9 mouse cellular contexts compared by ENCODE assay signal in genomic region chr17:56139355-56139754, GRCm38 (mm10). TPM values are rescaled to one million over a fixed set of nuclear protein-coding genes. Genes with fewer than 3 reads are reported as not detected.
DNase-seq lines count a peak whose midpoint lies in the region; ATAC-seq and TF ChIP-seq lines count a peak whose summit lies in the region.
"Had no signal": no experiment of that assay in that cellular context is flagged by ENCODE, and none has a peak within 500 bp of the region (broad histone marks: within the 10 kb centered on the region; RNA-seq: fewer than 3 reads in every experiment).

No protein-coding gene starts in this region.

- 13% methylated on average over 18 of the region's 21 CpGs for WGBS in heart, embryonic 12.5 days
- WGBS in embryonic facial prominence, embryonic 14.5 days, result 25% methylated on average over 4 of the region's 21 CpGs
- WGBS in limb, embryonic 15.5 days, result 9% methylated on average over 21 of the region's 21 CpGs

- H3K4me1 ChIP-seq in heart, embryonic 12.5 days (replicated peaks), result peaks cover 27% of the 10 kb centered on the region
- H3K4me1 ChIP-seq in E14TG2a.4 (replicated peaks; ENCODE audit: low read depth, low read length), result peaks cover 67% of the 10 kb centered on the region
- peaks cover 13% of the 10 kb centered on the region for H3K4me1 ChIP-seq in embryonic facial prominence, embryonic 14.5 days (ENCODE audit: control insufficient read depth, insufficient read depth, low read length)
- H3K4me1 ChIP-seq in limb, embryonic 15.5 days, result peaks cover 35% of the 10 kb centered on the region

- no peaks in the 10 kb centered on the region for H3K9me3 ChIP-seq in heart, embryonic 12.5 days (replicated peaks)
- H3K9me3 ChIP-seq in E14TG2a.4 (ENCODE audit: low read length), result no peaks in the 10 kb centered on the region
- H3K9me3 ChIP-seq in embryonic facial prominence, embryonic 14.5 days (ENCODE audit: control insufficient read depth, low read length), result no peaks in the 10 kb centered on the region
- no peaks in the 10 kb centered on the region for H3K9me3 ChIP-seq in limb, embryonic 15.5 days

- no peak overlapping the region for H3K27ac ChIP-seq in heart, embryonic 12.5 days (ENCODE audit: poor library complexity, severe bottlenecking)
- H3K27ac ChIP-seq in embryonic facial prominence, embryonic 14.5 days (replicated peaks; ENCODE audit: low read depth, low read length), result no peak overlapping the region
- no peak overlapping the region for H3K27ac ChIP-seq in limb, embryonic 15.5 days

- H3K27me3 ChIP-seq in heart, embryonic 12.5 days (replicated peaks), result peaks cover 94% of the 10 kb centered on the region
- H3K27me3 ChIP-seq in E14TG2a.4 (ENCODE audit: insufficient read depth, low read length), result peaks cover 71% of the 10 kb centered on the region
- peaks cover 44% of the 10 kb centered on the region for H3K27me3 ChIP-seq in embryonic facial prominence, embryonic 14.5 days (replicated peaks; ENCODE audit: control insufficient read depth, insufficient read depth, low read length)
- peaks cover 82% of the 10 kb centered on the region for H3K27me3 ChIP-seq in limb, embryonic 15.5 days

- peak overlapping the region; percentile 64; the same call in 1 of the 2 replicates for H3K9ac ChIP-seq in heart, embryonic 12.5 days
- peak overlapping the region; percentile 72 for H3K9ac ChIP-seq in embryonic facial prominence, embryonic 14.5 days (ENCODE audit: low read depth, low read length)
- H3K9ac ChIP-seq in limb, embryonic 15.5 days, result no peak overlapping the region

- no peak for ATAC-seq in heart, embryonic 12.5 days (ENCODE audit: insufficient number of reproducible peaks, low FRiP score)
- ATAC-seq in embryonic facial prominence, embryonic 14.5 days (ENCODE audit: low read depth), result no peak
- no peak for ATAC-seq in limb, embryonic 15.5 days (ENCODE audit: insufficient number of reproducible peaks, low FRiP score, low TSS enrichment, low read depth)
- ATAC-seq: Patski had no signal

- peak overlapping the region; percentile 92 for H3K4me2 ChIP-seq in heart, embryonic 12.5 days
- peak overlapping the region; percentile 98 for H3K4me2 ChIP-seq in embryonic facial prominence, embryonic 14.5 days (ENCODE audit: low read depth, low read length)
- peak overlapping the region; percentile 99 for H3K4me2 ChIP-seq in limb, embryonic 15.5 days

- peak overlapping the region; percentile 69 for H3K4me3 ChIP-seq in heart, embryonic 12.5 days
- H3K4me3 ChIP-seq in E14TG2a.4 (replicated peaks; ENCODE audit: low read length), result peak overlapping the region; percentile 90
- H3K4me3 ChIP-seq in embryonic facial prominence, embryonic 14.5 days (ENCODE audit: low read depth, low read length), result peak overlapping the region; percentile 80
- H3K4me3 ChIP-seq in limb, embryonic 15.5 days, result peak overlapping the region; percentile 66

- H3K36me3 ChIP-seq in heart, embryonic 12.5 days, result no peaks in the 10 kb centered on the region
- no peaks in the 10 kb centered on the region for H3K36me3 ChIP-seq in E14TG2a.4 (ENCODE audit: insufficient read depth, low read length)
- no peaks in the 10 kb centered on the region for H3K36me3 ChIP-seq in embryonic facial prominence, embryonic 14.5 days (ENCODE audit: control insufficient read depth, insufficient read depth, low read length)
- no peaks in the 10 kb centered on the region for H3K36me3 ChIP-seq in limb, embryonic 15.5 days

- DNase-seq in heart, adult 11 months, result no peak
- no peak for DNase-seq in embryonic facial prominence, embryonic 14.5 days (ENCODE audit: low spot score)
- no peak for DNase-seq in yolk sac, embryonic 10.5 days (ENCODE audit: low spot score)
- DNase-seq in kidney, adult 11 months, result no peak
- DNase-seq in ovary, postnatal 14 days (ENCODE audit: low spot score), result no peak

- no peak for TF ChIP-seq CTCF in E14TG2a.4 (conservative IDR thresholded peaks at IDR 0.05; ENCODE audit: low read length)

RNA-seq across cellular contexts. Expression of gene Sema6b, which starts 0.8 kb away (rescaled TPM):
- polyA plus RNA-seq in heart, embryonic 12.5 days (2016; fragmentation: Nextera tagmentation; extraction: Ambion mirVana), result 0.44 and 0.57 TPM in 2 replicates
- 4.3 and 5.4 TPM in 2 replicates for polyA plus RNA-seq in embryonic facial prominence, embryonic 14.5 days (2014; fragmentation: Nextera tagmentation; extraction: Ambion mirVana)
- 2.3 and 3.3 TPM in 2 replicates for polyA plus RNA-seq in limb, embryonic 15.5 days (2015; fragmentation: Nextera tagmentation; extraction: Ambion mirVana)

RNA-seq across cellular contexts. Expression of gene Lrg1, which starts 17.6 kb away (rescaled TPM):
- polyA plus RNA-seq in heart, embryonic 12.5 days (2016; fragmentation: Nextera tagmentation; extraction: Ambion mirVana), result 0.18 TPM in 1 of 2 replicates, not detected in the other
- 0.62 and 1.3 TPM in 2 replicates for polyA plus RNA-seq in embryonic facial prominence, embryonic 14.5 days (2014; fragmentation: Nextera tagmentation; extraction: Ambion mirVana)
- 0.55 and 1.7 TPM in 2 replicates for polyA plus RNA-seq in limb, embryonic 15.5 days (2015; fragmentation: Nextera tagmentation; extraction: Ambion mirVana)

RNA-seq across cellular contexts. Expression of gene Plin5, which starts 22.0 kb away (rescaled TPM):
- 0.09 and 0.17 TPM in 2 replicates for polyA plus RNA-seq in heart, embryonic 12.5 days (2016; fragmentation: Nextera tagmentation; extraction: Ambion mirVana)
- 0.54 and 0.57 TPM in 2 replicates for polyA plus RNA-seq in embryonic facial prominence, embryonic 14.5 days (2014; fragmentation: Nextera tagmentation; extraction: Ambion mirVana)
- polyA plus RNA-seq in limb, embryonic 15.5 days (2015; fragmentation: Nextera tagmentation; extraction: Ambion mirVana), result 0.12 and 0.60 TPM in 2 replicates

RNA-seq across cellular contexts. Expression of gene Tnfaip8l1, which starts 22.9 kb away (rescaled TPM):
- polyA plus RNA-seq in heart, embryonic 12.5 days (2016; fragmentation: Nextera tagmentation; extraction: Ambion mirVana), result 4.8 and 5.0 TPM in 2 replicates
- 10.2 and 12.3 TPM in 2 replicates for polyA plus RNA-seq in embryonic facial prominence, embryonic 14.5 days (2014; fragmentation: Nextera tagmentation; extraction: Ambion mirVana)
- 11.3 and 13.1 TPM in 2 replicates for polyA plus RNA-seq in limb, embryonic 15.5 days (2015; fragmentation: Nextera tagmentation; extraction: Ambion mirVana)

RNA-seq across cellular contexts. Expression of gene Plin4, which starts 29.8 kb away (rescaled TPM):
- polyA plus RNA-seq in heart, embryonic 12.5 days (2016; fragmentation: Nextera tagmentation; extraction: Ambion mirVana), result 0.05 and 0.12 TPM in 2 replicates
- polyA plus RNA-seq in embryonic facial prominence, embryonic 14.5 days (2014; fragmentation: Nextera tagmentation; extraction: Ambion mirVana), result 0.08 and 0.33 TPM in 2 replicates
- polyA plus RNA-seq in limb, embryonic 15.5 days (2015; fragmentation: Nextera tagmentation; extraction: Ambion mirVana), result 0.03 and 0.11 TPM in 2 replicates
